Mouse (Mus musculus) ES-E14 (cell line): ENCODE data around the gene Fbxo11.
"Not testable (repeated sequence)": the region's sequence is repeated elsewhere in the genome, so short reads cannot be mapped to it uniquely, and the experiment has no call there.

Experiments
- CHD2 ChIP-seq: IDR thresholded peaks from 2 replicates; pipeline ENCODE4 v1.6.1; 2014; ENCODE audit warnings: mild to moderate bottlenecking, low read depth, low read length, inconsistent platforms
- ZC3H11A ChIP-seq: IDR thresholded peaks from 2 replicates; pipeline ENCODE4 v1.6.1; 2012; ENCODE audit warnings: low read depth, mild to moderate bottlenecking, inconsistent platforms, low read length, borderline replicate concordance

DNA sequence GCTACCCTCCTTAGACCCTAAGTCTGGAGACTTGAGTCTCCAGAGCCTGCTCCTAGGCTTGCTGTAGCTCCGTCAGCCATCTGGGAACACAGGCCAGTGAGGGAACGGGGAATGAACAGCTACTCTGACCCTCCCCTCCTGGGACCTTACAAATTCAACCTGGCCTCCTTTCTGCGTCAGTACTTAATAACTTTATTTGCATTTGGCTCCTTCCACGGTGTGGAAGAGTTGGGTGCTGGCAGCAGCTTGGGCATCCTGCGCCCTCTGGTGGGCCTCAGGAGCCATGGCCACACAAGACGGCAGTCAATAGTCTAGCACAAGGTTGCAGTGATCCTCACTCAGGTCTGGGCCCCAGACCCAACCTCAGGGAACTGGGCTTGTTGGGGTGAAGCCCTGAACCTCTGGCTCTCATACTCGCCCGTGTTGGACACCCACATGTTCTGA, 96.6 kb downstream of the Fbxo11 start:
- TF ChIP-seq ZC3H11A, CHD2: not testable (repeated sequence)
